Mouse (Mus musculus) T-helper 17 cell (primary cell): ENCODE data around the gene Adam19.

Experiments used
- in situ Hi-C, 2 experiments: fragments of 300-600 bp; cut with MboI, MseI; formaldehyde crosslinking; loops; 1 replicate in 1 of 2; 2 replicates in 1 of 2; pipeline ENCODE4 v1.15.1; 2025; ENCODE audit warnings: high pct_unique_total_duplicates in 2 of 2

The Adam19 gene

GRCm38 (mm10) chr11:46188283-46188682 is 132.5 kb downstream of the Adam19 start:
- in situ Hi-C loops: no loop called here

- in situ Hi-C loops: no loop called here
Observed at GRCm38 (mm10) chr11:46194175-46194574, 138.4 kb downstream of the Adam19 start.
